Mouse (Mus musculus) bone marrow macrophage, adult 2 months (primary cell): Measurements from ENCODE around the gene Zfp867.

Experiments
- CTCF ChIP-seq: IDR thresholded peaks from 2 replicates; pipeline ENCODE4 v1.5.1; 2012; ENCODE audit warnings: low read depth, mild to moderate bottlenecking, low read length, moderate library complexity
- POLR2A ChIP-seq: IDR thresholded peaks from 2 replicates; pipeline ENCODE4 v1.6.1; 2012; ENCODE audit warnings: mild to moderate bottlenecking, low read depth, low read length, borderline replicate concordance

DNA sequence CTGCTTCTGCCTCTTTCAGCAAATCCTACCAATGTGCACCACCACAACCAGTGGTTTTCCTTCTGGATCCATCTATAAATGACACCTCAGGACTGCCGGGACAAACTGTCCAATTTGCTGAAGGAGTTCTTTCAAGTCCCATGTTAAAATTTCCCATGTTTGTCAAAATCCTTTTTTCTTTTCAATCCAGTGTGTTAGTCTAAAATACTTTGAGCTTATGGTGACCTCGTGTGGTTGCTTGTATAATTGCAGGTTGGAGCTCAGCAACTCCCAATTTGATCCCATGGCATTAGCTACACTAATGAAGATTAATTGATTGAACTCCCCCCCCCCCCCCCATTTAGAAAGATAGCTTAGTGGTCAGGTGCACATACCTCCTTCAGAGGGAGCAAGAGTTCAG is 10.9 kb upstream of the Zfp867 start:
- TF ChIP-seq CTCF (no peak), POLR2A (no peak)
